Mouse (Mus musculus) liver, embryonic 14.5 days (tissue): ENCODE results near the gene Ly6g6c.

ENCODE experiments used
- CTCF ChIP-seq: IDR thresholded peaks from 2 replicates; pipeline ENCODE4 v1.5.1; 2016; ENCODE audit warnings: antibody characterized with exemption, low read depth, control low read depth
- EP300 ChIP-seq: IDR thresholded peaks from 2 replicates; pipeline ENCODE4 v1.6.1; 2016; ENCODE audit warnings: antibody characterized with exemption, low read depth

- TF ChIP-seq CTCF (no peak), EP300 (peak; percentile 14; the same call in 1 of the 2 replicates)
These were observed 17.5 kb upstream of the Ly6g6c start for GRCm38 (mm10) chr17:35047688-35048087.
